Mouse (Mus musculus): Measurements from ENCODE around the gene Glo1.

GRCm38 (mm10) chr17:30619153-30619552 lies 7.5 kb downstream of the Glo1 start:
- no peak for TF ChIP-seq CTCF (IDR thresholded peaks at IDR 0.05; ENCODE audit: borderline replicate concordance, insufficient read depth, low read length)
- no peak for TF ChIP-seq POLR2A (IDR thresholded peaks at IDR 0.05; ENCODE audit: low read depth, low read length)

Measured in embryonic fibroblast, embryonic 13.5 days (primary cell).